Mouse (Mus musculus): ENCODE measurements around the gene Pigyl. TPM values are rescaled to one million over a fixed set of nuclear protein-coding genes. Genes with fewer than 3 reads are reported as not detected.
"Not testable (repeated sequence)": the region's sequence is repeated elsewhere in the genome, so short reads cannot be mapped to it uniquely, and the experiment has no call there.

Pigyl gene
- polyA plus RNA-seq, 1 experiment from 2014 or later, result 56.9 TPM

DNA sequence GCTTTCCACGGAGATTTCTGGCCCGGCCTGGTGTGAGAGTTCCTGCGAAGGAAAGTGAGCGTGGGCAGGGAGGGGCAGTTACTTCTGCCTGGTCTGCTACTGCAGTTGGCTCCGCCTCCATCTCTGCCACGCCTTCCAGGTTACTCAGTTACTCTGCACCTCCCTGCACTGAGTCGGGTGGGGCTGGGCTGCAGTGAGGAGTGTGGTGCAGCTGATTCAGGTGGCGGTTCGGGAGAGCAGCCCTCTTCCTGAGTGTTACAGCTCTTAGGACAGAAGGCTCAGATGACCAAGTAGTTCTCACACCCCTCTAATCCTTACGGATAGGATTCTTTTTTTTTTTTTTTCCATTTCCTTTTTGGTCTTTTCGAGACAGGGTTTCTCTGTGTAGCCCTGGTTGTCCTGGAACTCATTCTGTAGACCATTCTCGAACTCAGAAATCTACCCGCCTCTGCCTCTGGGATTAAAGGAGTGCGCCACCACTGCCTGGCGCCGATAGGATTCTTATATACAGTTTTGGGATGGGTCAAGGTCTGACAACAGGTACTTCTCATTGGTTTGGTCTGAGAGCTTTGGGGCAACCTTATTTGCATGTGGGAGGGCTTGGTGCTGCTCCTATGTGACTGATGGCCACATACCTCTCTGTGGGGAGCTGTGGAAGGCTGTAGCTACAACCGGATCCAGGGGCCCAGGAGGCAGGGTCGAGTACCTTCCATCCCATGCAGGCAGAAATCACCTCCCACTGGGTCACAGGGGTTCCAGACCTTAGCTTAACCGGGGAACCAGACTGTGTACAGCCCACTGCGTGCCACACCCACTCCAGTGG, 7.0 kb upstream of the Pigyl start:
- Histone ChIP-seq H3K27ac (no peak overlapping the region), H3K36me3 (replicated peaks) (no peaks in the 10 kb centered on the region), H3K27me3 (ENCODE audit: poor library complexity, severe bottlenecking) (no peaks in the 10 kb centered on the region), H3K4me3 (no peak overlapping the region), H3K4me1 (no peaks in the 10 kb centered on the region), H3K9me3 (peaks cover 26% of the 10 kb centered on the region)
- no peak for DNase-seq (ENCODE audit: extremely low spot score, low spot score)
- 83% methylated on average over 20 of the region's 20 CpGs for WGBS

DNA sequence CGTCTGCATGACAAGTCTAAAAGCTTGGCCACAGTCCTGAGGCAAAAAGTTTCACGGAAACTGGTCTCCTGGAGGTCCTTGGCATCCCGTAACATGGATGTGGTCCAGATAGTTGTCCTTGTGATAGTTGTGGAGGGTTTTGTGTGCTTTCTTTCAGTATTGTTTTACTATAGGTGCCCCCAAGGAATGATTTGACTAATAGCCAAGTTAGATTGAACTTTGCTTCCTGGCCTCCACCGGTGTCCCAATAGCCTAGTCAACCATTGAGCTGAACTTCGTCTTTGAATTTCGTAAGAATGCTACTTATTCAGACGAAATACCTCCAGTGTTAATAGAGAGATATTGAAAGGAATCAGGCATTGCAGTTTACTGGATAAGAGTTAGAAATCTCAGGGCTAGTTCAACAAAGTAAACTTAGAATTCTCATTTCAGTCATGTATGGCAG, 6.4 kb upstream of the Pigyl start:
- WGBS, result 89% methylated on average over 7 of the region's 7 CpGs
- not testable (repeated sequence) for DNase-seq (ENCODE audit: extremely low spot score, low spot score)

DNA sequence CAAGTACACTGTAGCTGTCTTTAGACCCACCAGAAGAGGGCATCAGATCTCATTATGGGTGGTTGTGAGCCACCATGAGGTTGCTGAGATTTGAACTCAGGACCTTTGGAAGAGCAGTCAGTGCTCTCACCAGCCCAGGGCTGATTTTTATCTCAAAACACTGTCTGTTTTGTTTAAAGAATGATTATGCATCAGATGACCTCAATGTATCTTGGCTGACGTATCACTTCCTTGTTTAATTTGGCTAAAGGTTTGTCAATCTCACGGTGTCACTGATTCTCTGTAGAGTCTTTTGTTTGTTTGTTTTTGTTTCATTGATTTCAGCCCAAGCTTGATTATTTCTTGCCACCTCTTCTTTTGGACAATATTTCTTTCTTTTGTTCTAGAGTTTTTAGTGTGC, 5.7 kb upstream of the Pigyl start:
- H3K27ac ChIP-seq, result no peak overlapping the region
- H3K4me1 ChIP-seq, result peaks cover 4% of the 10 kb centered on the region
- H3K36me3 ChIP-seq (replicated peaks), result no peaks in the 10 kb centered on the region
- peaks cover 26% of the 10 kb centered on the region for H3K9me3 ChIP-seq
- H3K27me3 ChIP-seq (ENCODE audit: poor library complexity, severe bottlenecking), result no peaks in the 10 kb centered on the region
- no peak overlapping the region for H3K4me3 ChIP-seq
- 92% methylated on average over 2 of the region's 2 CpGs for WGBS
- DNase-seq (ENCODE audit: extremely low spot score, low spot score), result no peak

More for the DNA sequence above, 6.4 kb upstream of the Pigyl start:
- H3K36me3 ChIP-seq (replicated peaks); H3K4me3 ChIP-seq; H3K27me3 ChIP-seq (ENCODE audit: poor library complexity, severe bottlenecking); H3K4me1 ChIP-seq; H3K27ac ChIP-seq: not testable (repeated sequence)
- H3K9me3 ChIP-seq, result peaks cover 26% of the 10 kb centered on the region

DNA sequence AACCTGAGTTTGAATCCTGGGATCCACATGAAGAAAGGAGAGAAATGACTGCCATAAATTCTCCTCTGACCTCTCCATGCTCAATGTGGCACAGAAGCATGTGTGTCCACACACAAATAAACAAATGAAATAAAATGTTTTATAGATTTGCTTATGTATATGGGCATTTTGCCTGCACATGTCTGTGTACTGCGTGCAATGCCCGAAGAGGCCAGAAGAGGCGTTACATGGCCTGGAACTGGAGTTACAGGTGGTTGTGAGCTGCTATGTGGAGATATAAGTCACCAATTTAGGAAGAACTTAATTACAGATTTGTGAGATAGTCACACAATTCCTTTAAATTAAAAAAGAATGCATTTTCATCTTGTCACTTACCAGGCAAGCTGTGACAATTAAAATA, 2.8 kb upstream of the Pigyl start:
- no peak for DNase-seq (ENCODE audit: extremely low spot score, low spot score)
- Histone ChIP-seq H3K27ac (no peak overlapping the region), H3K4me3 (no peak overlapping the region), H3K27me3 (ENCODE audit: poor library complexity, severe bottlenecking) (peaks cover 12% of the 10 kb centered on the region), H3K4me1 (peaks cover 22% of the 10 kb centered on the region), H3K36me3 (replicated peaks) (peaks cover 10% of the 10 kb centered on the region), H3K9me3 (peaks cover 12% of the 10 kb centered on the region)
- 92% methylated on average over 3 of the region's 3 CpGs for WGBS

DNA sequence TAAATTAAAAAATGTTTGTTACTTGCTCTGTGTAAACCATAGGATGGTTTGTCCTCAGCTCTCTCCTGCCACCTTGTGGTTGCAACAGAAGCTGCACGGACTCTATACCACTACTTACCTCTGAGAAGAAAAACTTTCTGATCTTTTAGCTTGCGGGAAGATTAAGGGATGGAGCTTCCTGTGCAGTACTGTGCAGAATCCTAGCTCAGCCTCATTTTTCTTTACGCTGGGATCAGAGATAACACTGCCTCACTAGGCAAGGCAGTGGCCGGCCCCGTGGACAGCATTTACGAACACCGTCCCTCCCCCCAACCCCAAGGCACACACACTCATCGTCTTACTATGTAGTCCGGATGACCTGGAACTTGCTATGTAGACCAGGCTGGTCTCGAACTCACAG, 1.0 kb upstream of the Pigyl start:
- Histone ChIP-seq H3K27me3 (ENCODE audit: poor library complexity, severe bottlenecking) (peaks cover 12% of the 10 kb centered on the region), H3K4me1 (peaks cover 22% of the 10 kb centered on the region), H3K27ac (no peak overlapping the region), H3K9me3 (no peaks in the 10 kb centered on the region), H3K4me3 (peak overlapping the region; percentile 27; the same call in 1 of the 2 replicates), H3K36me3 (replicated peaks) (peaks cover 11% of the 10 kb centered on the region)
- 33% methylated on average over 10 of the region's 10 CpGs for WGBS
- DNase-seq (ENCODE audit: extremely low spot score, low spot score), result peak; percentile 60

DNA sequence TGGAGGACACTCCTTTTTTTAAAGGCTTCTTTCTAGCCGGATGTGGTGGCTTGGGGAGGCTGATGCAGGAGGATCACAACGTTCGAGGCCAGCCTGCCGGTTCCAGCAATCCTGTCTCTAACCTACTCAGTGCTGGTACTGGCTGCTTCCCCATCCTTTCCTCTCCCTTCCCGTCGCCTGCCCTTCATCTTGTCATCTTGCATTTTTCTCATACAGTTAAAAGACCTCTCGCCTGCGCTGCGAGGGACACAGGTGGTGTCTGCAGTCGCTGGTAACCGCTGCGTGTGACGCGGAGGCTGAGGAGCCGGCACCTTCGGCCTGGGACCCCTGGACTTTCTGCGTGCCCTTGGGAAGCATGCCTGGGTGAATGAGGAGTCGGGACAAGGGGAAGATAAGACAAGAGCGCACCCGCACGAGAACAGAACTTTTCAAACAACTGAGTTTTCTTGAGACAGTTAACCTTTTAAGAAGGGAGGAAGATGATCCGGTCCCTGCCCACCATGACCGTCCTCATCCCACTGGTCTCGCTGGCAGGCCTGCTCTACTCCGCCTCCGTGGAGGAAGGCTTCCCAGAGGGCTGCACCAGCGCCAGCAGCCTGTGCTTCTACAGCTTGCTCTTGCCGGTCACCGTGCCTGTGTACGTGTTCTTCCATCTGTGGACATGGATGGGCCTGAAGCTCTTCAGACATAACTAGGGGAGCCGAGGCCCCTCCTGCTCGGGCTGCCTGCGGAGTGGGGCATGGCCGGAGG, 1.0 kb downstream of the Pigyl start:
- peaks cover 11% of the 10 kb centered on the region for H3K36me3 ChIP-seq (replicated peaks)
- DNase-seq (ENCODE audit: extremely low spot score, low spot score), result no peak
- WGBS, result 72% methylated on average over 34 of the region's 34 CpGs
- H3K27ac ChIP-seq, result peak overlapping the region; percentile 92
- peaks cover 22% of the 10 kb centered on the region for H3K4me1 ChIP-seq
- H3K4me3 ChIP-seq, result peak overlapping the region; percentile 76
- no peaks in the 10 kb centered on the region for H3K9me3 ChIP-seq
- peaks cover 18% of the 10 kb centered on the region for H3K27me3 ChIP-seq (ENCODE audit: poor library complexity, severe bottlenecking)

DNA sequence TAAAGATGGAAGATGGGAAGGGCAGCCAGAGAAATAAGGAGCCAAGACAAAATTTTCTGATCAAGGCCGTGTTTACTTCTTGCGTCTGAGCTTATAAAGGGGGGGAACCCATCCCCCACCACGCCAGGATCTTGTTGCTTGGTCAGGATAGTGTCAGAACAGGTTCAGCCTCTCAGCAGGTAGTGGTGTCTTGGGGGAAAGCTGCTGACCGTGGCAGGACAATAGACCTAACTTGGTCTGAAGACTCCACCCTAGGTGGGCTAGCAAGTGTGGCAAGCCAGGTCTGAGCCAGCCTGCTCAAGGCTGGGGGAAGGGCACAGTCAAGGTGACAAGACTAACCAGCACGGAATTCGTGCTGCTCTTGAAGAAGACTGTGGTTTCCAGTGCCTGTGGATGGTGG, 4.7 kb downstream of the Pigyl start:
- H3K4me3 ChIP-seq, result no peak overlapping the region
- H3K27me3 ChIP-seq (ENCODE audit: poor library complexity, severe bottlenecking), result peaks cover 45% of the 10 kb centered on the region
- peaks cover 26% of the 10 kb centered on the region for H3K4me1 ChIP-seq
- DNase-seq (ENCODE audit: extremely low spot score, low spot score), result no peak
- WGBS, result 42% methylated on average over 6 of the region's 6 CpGs
- no peaks in the 10 kb centered on the region for H3K9me3 ChIP-seq
- peaks cover 11% of the 10 kb centered on the region for H3K36me3 ChIP-seq (replicated peaks)
- no peak overlapping the region for H3K27ac ChIP-seq

DNA sequence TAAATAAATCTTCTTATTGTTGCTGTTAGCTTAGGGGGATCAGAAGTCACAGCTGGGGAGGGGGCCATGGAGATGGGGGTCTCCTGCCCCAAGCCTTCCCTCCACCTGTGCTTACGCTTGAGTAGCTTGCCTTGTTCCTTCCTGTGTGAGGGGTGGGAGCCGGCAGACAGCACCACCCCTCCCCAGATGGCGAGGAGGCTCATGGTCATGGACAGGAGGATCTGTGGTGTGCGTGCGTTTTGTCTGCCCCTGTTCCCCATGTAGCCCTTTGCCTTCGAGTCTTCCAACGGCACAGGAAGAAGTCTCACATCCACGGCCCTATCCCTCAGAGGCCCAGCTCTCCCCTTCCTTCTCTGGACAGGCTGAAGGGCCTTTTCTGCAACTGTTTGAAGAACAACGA, 5.7 kb downstream of the Pigyl start:
- WGBS, result 82% methylated on average over 9 of the region's 9 CpGs
- H3K4me3 ChIP-seq, result no peak overlapping the region

DNA sequence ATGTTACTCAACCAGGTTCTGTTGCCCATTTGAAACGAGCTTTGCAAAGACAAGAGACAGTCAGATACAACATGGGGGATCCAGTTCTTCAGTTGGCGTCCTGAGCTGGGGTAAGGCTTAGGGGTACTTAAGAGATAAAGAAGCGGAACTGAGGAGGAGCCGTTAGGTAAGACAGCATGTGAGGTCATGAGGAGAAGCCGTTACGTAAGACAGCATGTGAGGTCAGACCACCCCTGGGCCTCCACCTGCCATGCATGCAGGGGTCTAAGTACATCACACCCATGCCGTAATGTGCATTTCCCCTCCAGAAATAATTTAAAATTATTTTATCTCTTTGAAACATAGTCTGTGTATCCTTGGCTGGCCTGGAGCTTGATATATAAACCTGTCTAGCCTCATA, 6.3 kb downstream of the Pigyl start:
- H3K4me1 ChIP-seq, result peaks cover 14% of the 10 kb centered on the region
- WGBS, result 87% methylated on average over 7 of the region's 7 CpGs
- H3K27ac ChIP-seq, result no peak overlapping the region
- H3K36me3 ChIP-seq (replicated peaks), result peaks cover 10% of the 10 kb centered on the region
- peaks cover 10% of the 10 kb centered on the region; the same call in 1 of the 2 replicates for H3K9me3 ChIP-seq
- DNase-seq (ENCODE audit: extremely low spot score, low spot score), result no peak
- H3K27me3 ChIP-seq (ENCODE audit: poor library complexity, severe bottlenecking), result peaks cover 39% of the 10 kb centered on the region
- no peak overlapping the region for H3K4me3 ChIP-seq

More for the DNA sequence above, 5.7 kb downstream of the Pigyl start:
- peaks cover 9% of the 10 kb centered on the region; the same call in 1 of the 2 replicates for H3K9me3 ChIP-seq
- H3K36me3 ChIP-seq (replicated peaks), result peaks cover 11% of the 10 kb centered on the region
- peaks cover 45% of the 10 kb centered on the region for H3K27me3 ChIP-seq (ENCODE audit: poor library complexity, severe bottlenecking)
- peaks cover 20% of the 10 kb centered on the region for H3K4me1 ChIP-seq
- H3K27ac ChIP-seq, result no peak overlapping the region
- no peak for DNase-seq (ENCODE audit: extremely low spot score, low spot score)

DNA sequence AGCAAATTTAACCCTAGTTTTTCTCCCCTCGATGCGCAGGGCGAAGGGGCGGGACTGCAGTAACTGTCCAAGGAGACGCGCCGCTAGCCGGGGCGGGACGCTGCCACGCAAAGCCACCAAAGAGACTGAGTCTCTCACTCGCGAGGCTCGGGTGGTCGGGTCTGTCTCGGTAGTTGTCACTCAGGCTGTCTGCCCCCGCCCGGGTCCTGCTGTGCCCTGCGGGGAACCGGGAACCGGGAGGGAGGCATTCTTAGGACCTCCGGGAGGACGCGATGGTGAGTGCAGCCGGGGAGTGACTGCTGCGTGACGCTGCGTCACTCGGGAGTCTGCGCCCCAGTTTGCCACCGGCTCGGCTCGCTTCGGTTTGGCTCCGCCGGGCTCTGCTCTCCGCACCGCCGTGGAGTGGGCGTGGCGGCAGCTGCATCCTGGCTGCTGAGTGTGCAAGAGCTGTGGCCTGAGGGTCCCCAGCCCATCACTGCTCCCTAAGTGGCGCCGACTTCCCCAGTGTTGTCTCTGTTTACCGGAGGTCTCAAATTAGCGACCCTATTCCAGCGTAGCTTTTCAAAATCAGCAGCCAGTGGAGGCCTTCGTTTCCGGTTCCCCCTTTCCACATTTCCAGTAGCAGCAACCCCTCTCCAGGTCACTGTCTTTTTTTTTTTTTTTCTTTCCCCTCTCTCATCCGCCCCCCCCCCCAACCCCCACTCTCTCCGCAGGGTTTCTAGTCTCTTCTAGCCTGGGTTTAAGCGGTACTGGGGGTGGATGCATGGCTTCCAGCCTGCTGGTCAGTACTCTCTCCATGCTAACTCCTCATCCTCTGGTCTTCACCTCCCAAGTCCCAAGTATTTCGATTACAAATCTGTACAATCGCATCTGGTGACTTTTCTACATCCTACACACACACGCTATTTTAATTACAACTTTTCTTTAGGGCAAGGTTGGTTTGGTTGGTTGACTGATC, 8.3 kb downstream of the Pigyl start:
- Histone ChIP-seq H3K9me3 (peaks cover 10% of the 10 kb centered on the region; the same call in 1 of the 2 replicates), H3K4me3 (peak overlapping the region; percentile 62), H3K4me1 (peaks cover 12% of the 10 kb centered on the region), H3K27me3 (ENCODE audit: poor library complexity, severe bottlenecking) (peaks cover 34% of the 10 kb centered on the region), H3K36me3 (replicated peaks) (no peaks in the 10 kb centered on the region), H3K27ac (peak overlapping the region; percentile 68)
- DNase-seq (ENCODE audit: extremely low spot score, low spot score), result peak; percentile 63
- 1% methylated on average over 53 of the region's 54 CpGs for WGBS

DNA sequence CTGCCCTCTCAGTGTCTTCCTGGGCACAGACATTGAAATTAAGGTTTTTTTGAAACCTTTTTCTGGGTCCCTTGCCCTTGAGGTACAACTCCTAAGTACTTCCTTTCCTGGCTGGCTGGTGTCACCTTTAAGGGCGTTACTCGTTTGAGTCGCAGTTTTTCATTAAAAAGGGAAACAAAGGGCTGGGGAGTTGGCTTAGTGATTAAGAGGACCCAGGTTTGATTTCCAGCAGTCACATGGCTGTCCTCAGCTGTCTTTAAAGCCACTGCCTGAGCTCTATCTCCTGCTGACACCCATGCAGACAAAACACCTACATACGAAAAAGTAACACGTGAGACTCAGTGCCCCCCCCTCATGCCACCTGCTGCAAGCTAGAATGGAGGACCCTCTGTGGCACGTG, 9.3 kb downstream of the Pigyl start:
- Histone ChIP-seq H3K36me3 (replicated peaks) (no peaks in the 10 kb centered on the region), H3K27me3 (ENCODE audit: poor library complexity, severe bottlenecking) (peaks cover 34% of the 10 kb centered on the region), H3K27ac (no peak overlapping the region), H3K4me3 (no peak overlapping the region), H3K9me3 (peaks cover 10% of the 10 kb centered on the region; the same call in 1 of the 2 replicates), H3K4me1 (peaks cover 14% of the 10 kb centered on the region)
- 50% methylated on average over 6 of the region's 6 CpGs for WGBS
- no peak for DNase-seq (ENCODE audit: extremely low spot score, low spot score)

DNA sequence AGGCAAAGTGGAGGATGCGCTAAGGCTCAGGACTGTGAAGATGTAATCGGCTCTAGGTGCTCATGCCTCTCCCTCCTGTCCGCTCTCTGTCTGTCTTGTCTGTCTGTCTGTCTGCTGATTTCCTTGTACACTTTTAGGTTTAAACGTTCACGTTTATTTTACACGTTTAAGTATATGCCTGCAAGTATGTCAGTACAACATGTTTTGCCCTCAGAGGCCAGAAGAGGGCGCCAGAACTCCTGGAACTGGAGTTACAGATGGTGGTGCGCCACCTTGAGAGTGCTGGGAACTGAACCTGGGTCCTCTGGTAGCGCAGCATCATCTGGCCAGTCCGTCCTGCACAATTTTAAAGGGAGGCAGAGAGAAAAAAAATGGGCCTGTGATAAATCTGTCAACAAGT, 10.0 kb downstream of the Pigyl start:
- H3K27me3 ChIP-seq (ENCODE audit: poor library complexity, severe bottlenecking), result peaks cover 34% of the 10 kb centered on the region
- H3K4me1 ChIP-seq, result peaks cover 15% of the 10 kb centered on the region
- H3K4me3 ChIP-seq, result no peak overlapping the region
- no peak overlapping the region for H3K27ac ChIP-seq
- DNase-seq (ENCODE audit: extremely low spot score, low spot score), result no peak
- 89% methylated on average over 10 of the region's 10 CpGs for WGBS
- no peaks in the 10 kb centered on the region for H3K36me3 ChIP-seq (replicated peaks)
- peaks cover 10% of the 10 kb centered on the region; the same call in 1 of the 2 replicates for H3K9me3 ChIP-seq
